Mouse (Mus musculus): ENCODE results near the gene Arl5c.

Gene Arl5c

DNA sequence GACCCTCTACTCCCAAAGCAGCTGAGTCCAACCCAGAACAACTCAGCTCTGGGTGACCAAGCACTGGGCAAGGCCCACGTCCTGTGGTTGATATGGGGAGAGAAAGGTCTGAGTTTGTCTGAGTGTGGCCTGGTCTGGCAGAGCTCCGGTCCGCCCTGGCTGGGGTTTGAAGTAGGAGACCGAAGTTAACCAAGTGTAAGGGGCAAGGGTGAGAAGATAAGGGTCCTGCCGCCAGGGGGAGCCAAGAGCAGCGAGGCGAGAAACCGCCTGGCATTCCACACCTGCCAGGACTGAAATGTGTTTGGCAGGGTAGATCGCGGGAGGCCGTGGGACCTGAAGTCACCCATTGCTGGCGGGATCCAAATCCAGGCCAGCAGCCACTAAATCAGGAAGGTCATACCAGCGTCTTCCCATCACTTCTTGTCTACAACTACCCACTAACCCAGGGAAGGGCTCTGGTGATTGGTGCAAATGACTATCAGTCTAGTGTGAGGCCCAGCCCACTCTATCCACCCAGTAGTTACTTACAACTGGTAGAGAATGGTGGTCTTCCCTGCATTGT is 1.4 kb downstream of the Arl5c start:
- no peak for DNase-seq (ENCODE audit: low spot score)

- DNase-seq (ENCODE audit: low spot score), result peak; percentile 84
Measured at GRCm38 (mm10) chr11:97988530-97989096, 7.4 kb downstream of the Arl5c start.

- peak; percentile 91 for DNase-seq (ENCODE audit: low spot score)
Measured at GRCm38 (mm10) chr11:97987551-97988526, 8.1 kb downstream of the Arl5c start.

- DNase-seq (ENCODE audit: low spot score), result no peak
Measured at GRCm38 (mm10) chr11:97986738-97987465, 9.1 kb downstream of the Arl5c start.

- no peak for DNase-seq (ENCODE audit: low spot score)
Measured at GRCm38 (mm10) chr11:97985727-97986677, 10.0 kb downstream of the Arl5c start, which contains the start of gene Plxdc1. Gene Plxdc1, minus strand, starts transcription at chr11:97986444.

GRCm38 (mm10) chr11:97983983-97984382 is 12.0 kb downstream of the Arl5c start:
- no peak for DNase-seq (ENCODE audit: low spot score)

DNA sequence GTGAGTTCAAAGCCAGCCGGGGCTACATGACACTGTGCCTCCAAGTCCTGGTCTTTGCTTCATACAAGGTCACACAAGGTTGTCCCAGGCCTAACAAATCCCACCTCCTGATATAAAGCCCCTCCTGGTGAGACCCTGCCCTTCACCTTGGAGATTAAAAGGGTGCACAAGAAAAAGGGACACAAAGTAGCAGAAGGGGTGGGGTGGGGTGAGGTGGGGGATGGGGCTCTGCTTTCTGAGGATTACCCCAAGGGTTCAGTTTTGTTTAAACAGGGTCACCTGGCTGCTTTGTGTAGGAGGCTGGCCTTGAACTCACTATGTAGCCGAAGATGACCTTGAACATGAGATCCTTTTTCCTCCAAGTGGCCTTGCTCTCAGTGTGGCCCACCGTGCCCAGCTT is 12.5 kb downstream of the Arl5c start:
- DNase-seq (ENCODE audit: low spot score), result no peak

- DNase-seq (ENCODE audit: low spot score), result no peak
Measured at GRCm38 (mm10) chr11:97982721-97983120, 13.3 kb downstream of the Arl5c start.

GRCm38 (mm10) chr11:97980531-97980966 is 15.4 kb downstream of the Arl5c start:
- no peak for DNase-seq (ENCODE audit: low spot score)

- no peak for DNase-seq (ENCODE audit: low spot score)
Measured at GRCm38 (mm10) chr11:97979824-97980495, 16.0 kb downstream of the Arl5c start.

DNA sequence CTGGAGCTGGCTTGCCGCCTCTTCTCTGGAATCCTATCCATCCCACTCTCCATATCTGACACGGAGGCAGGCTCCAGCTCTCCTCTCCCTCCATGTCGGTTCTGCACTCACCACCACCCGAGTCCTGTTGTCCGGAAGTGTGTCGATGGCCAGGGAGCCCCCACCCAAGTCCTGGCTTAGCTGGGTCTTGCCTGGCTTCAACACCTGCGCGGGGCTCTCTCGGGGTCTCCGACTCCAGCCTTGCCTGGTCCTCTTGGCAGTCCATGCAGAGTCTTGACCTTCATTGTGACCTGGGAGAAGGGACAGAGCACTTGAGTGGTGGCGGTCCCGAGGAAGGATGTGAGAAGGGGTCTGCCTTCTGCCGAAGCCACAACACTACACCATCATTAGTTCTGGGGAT is 17.6 kb downstream of the Arl5c start:
- no peak for DNase-seq (ENCODE audit: low spot score)

DNA sequence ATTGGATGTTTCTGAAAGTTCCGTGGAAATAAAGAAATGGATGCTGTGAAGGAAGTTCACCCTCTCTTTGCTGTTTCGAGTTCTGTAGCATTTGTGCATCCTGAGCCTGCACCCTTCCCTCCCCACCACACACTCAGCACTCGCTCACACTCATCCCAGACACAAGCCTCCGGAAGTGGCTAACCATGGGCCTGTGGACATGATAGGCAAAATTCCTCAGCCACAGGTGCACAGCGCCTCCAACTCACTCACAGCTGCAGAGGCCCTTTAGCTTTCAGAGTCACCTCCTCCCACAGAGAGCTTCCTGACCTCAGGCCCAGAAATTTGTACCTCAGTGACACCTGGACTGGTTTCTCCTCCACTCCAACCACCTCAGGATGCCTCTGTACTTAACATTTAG is 18.2 kb downstream of the Arl5c start:
- DNase-seq (ENCODE audit: low spot score), result no peak

- no peak for DNase-seq (ENCODE audit: low spot score)
Measured at GRCm38 (mm10) chr11:97974746-97975145, 21.2 kb downstream of the Arl5c start.

DNA sequence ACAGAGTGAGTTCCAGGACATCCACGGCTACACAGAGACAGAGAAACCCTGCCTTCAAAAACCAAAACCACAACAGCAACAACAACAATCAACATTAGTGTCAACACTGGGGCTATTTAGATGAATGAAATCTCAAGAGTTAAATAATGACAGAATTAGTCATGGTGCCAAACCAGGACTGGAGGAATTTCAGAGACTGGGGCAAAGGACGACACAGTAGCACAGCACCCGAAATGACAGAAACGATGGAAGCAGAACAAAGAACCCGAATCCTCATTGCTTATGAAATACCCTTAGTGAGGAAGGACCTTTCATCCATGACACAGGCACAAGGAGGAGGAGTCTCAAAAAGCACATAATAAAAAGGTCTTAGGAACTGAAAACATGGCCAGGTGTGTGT is 21.8 kb downstream of the Arl5c start:
- no peak for DNase-seq (ENCODE audit: low spot score)

- no peak for DNase-seq (ENCODE audit: low spot score)
Measured at GRCm38 (mm10) chr11:97972434-97972833, 23.5 kb downstream of the Arl5c start.

GRCm38 (mm10) chr11:97971232-97971631 is 24.7 kb downstream of the Arl5c start:
- DNase-seq (ENCODE audit: low spot score), result peak; percentile 79

DNA sequence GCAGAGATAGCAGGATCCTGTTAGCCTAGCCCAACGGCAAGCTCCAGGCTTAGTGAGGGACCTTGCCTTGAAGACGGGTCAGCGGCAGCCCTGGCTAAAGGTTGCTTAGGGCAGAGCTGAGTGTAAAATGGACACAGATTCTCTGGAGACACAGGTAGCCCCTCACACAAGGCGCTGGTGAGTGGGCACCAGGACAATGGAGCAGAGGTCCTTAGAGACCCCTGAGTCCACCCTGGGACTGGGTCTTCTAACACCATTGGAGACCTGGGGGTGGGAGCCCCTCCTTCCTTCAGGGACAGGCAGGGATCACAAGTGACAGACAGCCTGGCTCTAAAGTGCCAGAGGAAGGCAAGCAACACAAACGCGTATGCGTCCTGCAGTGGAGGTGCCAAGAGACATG is 25.2 kb downstream of the Arl5c start:
- DNase-seq (ENCODE audit: low spot score), result no peak

DNA sequence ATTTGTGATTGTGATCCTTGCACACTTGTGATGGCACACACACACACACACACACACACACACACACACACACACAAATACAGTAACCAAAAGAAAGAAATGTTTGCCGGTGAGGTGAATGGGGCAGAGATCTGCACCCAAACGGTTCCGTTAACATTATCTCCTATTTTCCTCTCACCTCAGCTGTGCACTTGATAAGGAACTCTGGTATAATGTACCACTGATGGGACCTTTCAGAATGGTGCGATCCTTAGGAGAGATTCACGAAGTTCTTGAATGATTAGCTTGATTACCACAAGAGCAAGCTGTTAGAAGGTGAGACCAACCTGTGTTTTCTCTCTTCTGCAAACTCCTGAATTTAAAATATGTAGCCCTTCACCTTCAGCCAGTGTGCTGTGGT is 27.6 kb downstream of the Arl5c start:
- DNase-seq (ENCODE audit: low spot score), result no peak

DNA sequence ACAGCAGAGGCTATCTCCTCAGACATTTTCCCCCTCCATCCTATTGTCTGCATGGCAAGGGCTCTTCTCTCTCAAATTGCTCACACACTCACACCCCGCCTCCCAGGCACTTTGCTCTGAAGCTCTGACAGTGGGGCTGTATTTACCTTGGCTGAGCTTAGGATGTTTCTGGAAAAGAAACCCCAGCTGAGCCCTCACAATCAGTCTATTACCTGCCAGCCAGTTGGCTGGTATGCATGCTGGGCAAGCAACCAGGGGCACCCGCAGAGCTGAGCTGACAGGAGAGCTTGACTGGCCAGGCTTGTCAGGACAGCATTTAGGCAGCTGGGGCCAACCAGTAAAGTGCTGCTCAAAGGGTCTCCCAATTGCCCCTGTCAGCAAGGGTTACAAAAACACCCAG is 28.9 kb downstream of the Arl5c start:
- no peak for DNase-seq (ENCODE audit: low spot score)

DNA sequence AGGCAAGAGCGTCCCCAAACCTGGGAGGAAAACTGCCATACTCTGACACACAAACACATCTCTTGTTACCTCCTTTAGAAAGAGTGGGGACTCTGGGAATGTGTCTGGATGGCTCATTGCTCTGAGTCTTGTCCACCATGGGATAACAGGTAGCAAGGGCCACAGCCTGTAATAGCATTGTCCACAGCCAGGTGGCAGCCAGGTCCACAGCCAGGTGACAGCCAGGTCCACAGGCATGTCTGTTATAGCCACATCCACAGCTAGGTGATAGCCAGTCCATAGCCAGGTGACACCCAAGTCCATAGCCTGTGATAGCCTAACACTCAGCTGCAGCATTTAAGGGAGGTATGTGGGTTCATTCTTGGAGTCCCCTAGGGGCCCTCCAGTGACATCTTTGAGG is 35.1 kb downstream of the Arl5c start:
- DNase-seq (ENCODE audit: low spot score), result no peak

- no peak for DNase-seq (ENCODE audit: low spot score)
Measured at GRCm38 (mm10) chr11:97959300-97959680, 36.7 kb downstream of the Arl5c start.
